Mouse (Mus musculus) olfactory bulb, adult 2 months (tissue): ENCODE results near the gene Asphd2. TPM values are rescaled to one million over a fixed set of nuclear protein-coding genes. Genes with fewer than 3 reads are reported as not detected.

Experiments
- H3K27ac ChIP-seq: fragments of 200-500 bp; 2 replicates; pipeline ENCODE4 v1.5.1; 2012; ENCODE audit warnings: low read depth, low read length; ENCODE audit not compliant: insufficient read depth
- H3K4me1 ChIP-seq: fragments of 200-500 bp; 2 replicates; pipeline ENCODE4 v1.6.1; 2012; ENCODE audit warnings: low read length; ENCODE audit not compliant: control insufficient read depth, insufficient read depth
- H3K4me3 ChIP-seq: fragments of 200-500 bp; 2 replicates; pipeline ENCODE4 v1.5.1; 2012; ENCODE audit warnings: mild to moderate bottlenecking, low read depth, low read length, moderate library complexity; ENCODE audit not compliant: insufficient read depth
- CTCF ChIP-seq: fragments of 200-500 bp; IDR thresholded peaks from 2 replicates; pipeline ENCODE4 v1.5.1; 2012; ENCODE audit warnings: low read depth, mild to moderate bottlenecking, low read length, moderate library complexity; ENCODE audit not compliant: insufficient read depth
- POLR2A ChIP-seq: fragments of 200-500 bp; IDR thresholded peaks from 2 replicates; pipeline ENCODE4 v1.6.1; 2012; ENCODE audit warnings: mild to moderate bottlenecking, low read depth, low read length, moderate library complexity; ENCODE audit not compliant: insufficient read depth
- WGBS: fragments of 180-500 bp; shearing (Covaris S2); methylation state at CpG from one replicate; pipeline ENCODE4 v1.1.7; 2018; 5-methylcytosine and 5-hydroxymethylcytosine counted together
- polyA plus RNA-seq: library from polyadenylated mRNA; stranded (reverse); fragments of >200 nt; gene quantifications from 2 replicates; pipeline ENCODE4 v1.2.4, GENCODE M21; 2012; ENCODE audit warnings: low replicate concordance; ENCODE audit not compliant: missing spikeins, insufficient read depth, insufficient read length

Gene Asphd2
- polyA plus RNA-seq, 1 experiment, result not detected

DNA sequence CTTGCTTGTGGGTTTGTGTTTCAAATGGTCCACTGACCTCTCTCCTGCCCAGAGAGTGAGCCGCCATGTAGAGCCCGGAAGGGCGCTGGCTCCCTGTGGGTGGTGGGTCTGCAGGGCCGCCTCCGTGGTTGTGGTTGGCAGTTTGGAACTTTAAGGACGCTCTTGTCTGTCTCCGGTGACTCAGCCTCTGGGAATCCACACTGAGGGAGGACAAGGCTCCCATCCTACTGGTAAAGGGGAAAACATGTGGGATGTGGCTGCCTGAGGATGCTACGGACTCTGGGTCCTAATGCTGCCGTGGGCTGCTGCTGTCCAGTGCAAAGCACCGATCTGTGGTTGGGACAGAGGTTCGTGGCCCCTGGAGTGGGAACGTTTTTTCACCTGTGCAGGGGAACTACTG lies 26.7 kb downstream of the Asphd2 start:
- H3K27ac ChIP-seq, result no peak overlapping the region
- TF ChIP-seq CTCF (no peak), POLR2A (no peak)
- H3K4me1 ChIP-seq, result peaks cover 32% of the 10 kb centered on the region
- no peak overlapping the region for H3K4me3 ChIP-seq
- 67% methylated on average over 12 of the region's 12 CpGs for WGBS

DNA sequence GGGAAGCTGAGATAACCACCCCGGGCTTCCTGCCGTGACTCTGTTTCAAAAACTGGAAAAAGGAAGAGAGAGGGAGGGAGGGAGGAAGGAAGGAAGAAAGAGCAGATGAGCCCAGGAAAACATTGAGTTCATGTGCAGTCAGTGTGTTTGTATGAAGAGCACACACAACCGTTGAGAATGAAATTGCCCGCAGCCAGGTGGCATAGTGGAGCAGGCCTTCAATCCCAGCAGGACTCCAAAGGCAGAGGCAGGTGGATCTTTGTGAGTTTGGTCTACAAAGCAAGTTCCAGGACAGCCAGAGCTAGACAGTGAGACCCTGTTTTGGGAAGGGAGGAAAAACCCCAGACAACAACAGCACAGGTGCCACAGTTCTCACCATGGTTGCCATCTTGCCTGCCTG lies 27.3 kb downstream of the Asphd2 start:
- TF ChIP-seq POLR2A (no peak), CTCF (no peak)
- Histone ChIP-seq H3K27ac (no peak overlapping the region), H3K4me1 (peaks cover 28% of the 10 kb centered on the region), H3K4me3 (no peak overlapping the region)
- 85% methylated on average over 4 of the region's 4 CpGs for WGBS

DNA sequence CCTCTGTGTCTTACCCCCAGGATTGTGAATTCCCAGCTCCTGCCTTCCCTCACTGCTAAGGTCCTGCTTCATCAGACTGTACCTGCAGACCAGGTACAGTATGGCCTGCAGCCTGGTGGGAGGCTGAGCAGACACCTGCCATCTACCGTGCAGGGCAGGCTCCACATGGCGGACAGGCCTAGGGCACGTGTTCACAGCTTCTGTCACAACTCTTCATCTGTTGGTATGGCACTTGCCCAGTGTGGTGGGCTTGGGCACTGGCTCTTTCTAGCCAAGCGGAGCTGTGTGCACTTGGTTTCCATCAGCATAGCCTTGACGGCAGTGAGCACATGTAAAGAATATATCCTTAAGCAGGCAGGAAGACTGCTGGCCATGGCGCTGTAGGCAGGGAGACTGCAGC lies 27.8 kb downstream of the Asphd2 start:
- no peak for TF ChIP-seq CTCF
- no peak for TF ChIP-seq POLR2A
- Histone ChIP-seq H3K4me1 (peaks cover 23% of the 10 kb centered on the region), H3K4me3 (no peak overlapping the region), H3K27ac (no peak overlapping the region)
- WGBS, result 96% methylated on average over 6 of the region's 6 CpGs

DNA sequence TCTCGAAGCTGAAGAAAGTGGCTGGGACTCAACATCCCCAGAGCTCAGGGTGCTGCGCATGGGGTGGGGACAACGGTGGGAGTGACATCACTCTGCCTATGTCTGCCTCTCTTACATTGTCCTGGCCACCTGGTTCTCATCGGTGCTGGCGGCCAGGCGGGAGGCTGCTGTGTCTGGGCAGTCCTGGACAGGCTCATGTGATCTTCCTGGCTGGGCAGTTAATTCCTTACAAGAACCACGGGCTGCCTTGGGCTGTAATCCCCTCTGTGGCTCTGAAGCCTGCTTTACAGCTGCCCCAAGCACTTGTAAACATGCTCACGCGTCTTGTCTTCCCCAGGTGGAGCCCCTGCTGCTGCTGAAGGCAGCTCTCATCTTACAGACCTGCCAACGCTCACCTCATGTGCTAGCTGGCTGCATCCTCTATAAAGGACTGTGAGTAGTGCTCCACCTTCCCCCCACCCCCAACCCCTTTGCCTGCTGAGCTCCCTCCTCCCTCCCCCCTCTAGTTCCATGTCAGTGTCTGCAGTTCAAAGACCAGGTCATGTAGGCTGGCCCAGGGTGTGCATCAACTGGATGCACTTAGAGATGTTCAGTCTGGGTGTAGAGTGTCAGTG lies 30.4 kb downstream of the Asphd2 start:
- 81% methylated on average over 10 of the region's 10 CpGs for WGBS

DNA sequence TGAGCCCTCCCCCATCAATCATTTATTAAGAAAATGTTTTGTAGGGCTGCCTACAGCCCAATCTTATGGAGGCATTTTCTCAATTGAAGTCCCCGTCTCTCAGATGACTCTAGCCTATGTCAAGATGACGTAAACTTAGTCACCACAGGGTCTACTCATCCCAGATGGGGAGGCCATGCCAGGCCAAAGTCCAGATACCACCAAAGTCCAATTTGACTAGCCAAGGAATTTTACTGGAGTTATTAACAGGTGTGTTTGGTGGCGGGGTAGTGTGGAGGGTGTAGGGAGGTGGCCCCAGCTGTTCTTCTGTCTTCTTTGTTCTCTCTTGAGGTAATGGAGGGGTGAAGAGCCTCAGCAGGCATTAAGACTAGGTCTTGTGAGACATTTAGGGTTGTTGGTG lies 34.6 kb downstream of the Asphd2 start:
- Histone ChIP-seq H3K4me3 (no peak overlapping the region), H3K4me1 (no peaks in the 10 kb centered on the region), H3K27ac (no peak overlapping the region)
- TF ChIP-seq CTCF (no peak), POLR2A (no peak)
- WGBS, result 99% methylated on average over 3 of the region's 3 CpGs

More for the DNA sequence above, 30.4 kb downstream of the Asphd2 start:
- Histone ChIP-seq H3K4me3 (no peak overlapping the region), H3K27ac (no peak overlapping the region), H3K4me1 (peaks cover 10% of the 10 kb centered on the region)
- no peak for TF ChIP-seq POLR2A
- TF ChIP-seq CTCF, result no peak

DNA sequence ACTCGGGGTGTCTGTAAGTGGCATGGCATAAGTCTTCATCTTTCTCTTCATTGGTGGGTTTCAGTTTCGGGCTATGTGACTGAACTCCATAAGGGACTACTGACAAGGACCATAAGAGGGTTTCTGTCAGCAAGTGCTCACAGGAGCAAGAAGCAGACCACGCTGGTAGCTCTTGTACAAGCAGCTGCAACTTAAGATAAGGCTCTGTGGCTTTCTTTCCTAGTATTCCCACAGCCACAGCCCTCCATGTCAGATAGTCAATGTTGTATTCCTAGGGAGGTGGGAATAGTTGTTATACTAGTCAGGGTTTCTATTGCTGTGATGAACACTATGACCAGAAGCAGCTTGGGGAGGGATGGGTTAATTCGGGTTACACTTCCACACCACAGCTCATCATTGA lies 35.1 kb downstream of the Asphd2 start:
- WGBS, result 94% methylated on average over 4 of the region's 4 CpGs
- no peaks in the 10 kb centered on the region for H3K4me1 ChIP-seq
- TF ChIP-seq POLR2A (no peak), CTCF (no peak)
- H3K4me3 ChIP-seq, result no peak overlapping the region
- no peak overlapping the region for H3K27ac ChIP-seq

DNA sequence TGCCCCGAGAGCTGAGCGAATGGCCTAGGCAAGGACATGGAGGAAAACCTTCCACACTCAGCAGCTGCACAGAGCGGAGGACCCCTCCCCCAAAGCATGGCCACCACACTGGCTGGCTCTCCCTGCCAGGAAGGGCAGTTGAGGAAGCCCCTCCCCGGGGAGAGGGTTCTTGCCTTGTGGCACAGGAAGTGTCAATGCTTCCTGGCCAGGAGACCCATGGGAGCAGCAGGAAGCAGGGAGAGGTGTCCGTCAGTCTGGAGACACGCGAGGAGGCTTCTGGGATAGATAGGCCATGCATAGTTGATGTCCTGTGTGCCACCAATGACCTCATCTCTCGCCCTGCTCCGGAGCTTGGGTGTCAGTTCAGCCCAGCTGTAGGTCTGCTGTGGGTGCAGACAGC lies 38.3 kb downstream of the Asphd2 start:
- 86% methylated on average over 9 of the region's 9 CpGs for WGBS
- Histone ChIP-seq H3K4me1 (no peaks in the 10 kb centered on the region), H3K27ac (no peak overlapping the region), H3K4me3 (no peak overlapping the region)
- TF ChIP-seq CTCF (no peak), POLR2A (no peak)

DNA sequence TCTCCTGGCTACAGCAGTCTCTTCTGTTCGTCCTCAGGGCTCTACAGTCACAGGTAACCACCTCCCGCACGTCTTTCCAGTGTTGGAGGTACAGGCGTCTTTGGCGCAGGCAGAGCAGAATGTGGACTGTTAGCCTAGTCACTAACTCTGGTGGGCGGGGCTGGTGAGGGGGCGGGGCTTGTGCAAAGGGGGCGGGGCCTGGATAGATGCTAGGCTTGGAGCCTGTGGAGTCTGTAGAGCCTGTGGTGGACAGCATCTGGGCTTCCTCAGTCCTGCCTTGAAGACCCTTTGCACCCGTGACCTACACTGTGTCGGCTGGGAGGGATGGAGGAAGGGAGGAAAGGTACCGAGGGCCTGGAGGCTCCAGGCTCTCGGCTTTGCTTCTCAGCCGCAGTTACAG lies 38.8 kb downstream of the Asphd2 start, which contains the start of gene Gm6583:
Gm6583 (minus strand) TSS at position 124 of the 400 bp plus-strand sequence.
- H3K27ac ChIP-seq, result no peak within 1 kb of the TSS
- no peak for TF ChIP-seq POLR2A
- TF ChIP-seq CTCF, result no peak
- no peak within 1 kb of the TSS for H3K4me3 ChIP-seq
- 65% methylated on average over 13 of the region's 13 CpGs for WGBS
- no peaks in the 10 kb centered on the region for H3K4me1 ChIP-seq

DNA sequence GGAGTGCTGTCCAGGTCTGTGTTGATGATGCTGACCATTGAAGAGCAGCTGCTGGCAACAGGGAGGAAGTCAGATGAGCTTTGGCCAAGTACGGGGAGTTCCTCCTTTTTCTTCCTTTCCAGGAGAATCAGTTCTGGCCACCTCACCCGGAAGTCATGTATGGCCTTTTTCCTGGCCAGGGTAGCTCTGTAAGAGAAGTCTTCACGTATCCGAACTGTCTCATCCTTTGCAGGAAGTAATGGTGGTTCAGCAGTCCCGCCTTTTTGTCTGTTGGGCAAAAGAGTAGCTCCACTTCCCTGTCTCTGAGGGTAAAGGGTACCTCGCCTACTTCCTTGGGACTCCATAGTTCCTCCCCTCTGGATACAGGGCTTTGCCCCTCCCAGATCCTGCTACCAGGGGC lies 39.2 kb downstream of the Asphd2 start:
- TF ChIP-seq CTCF (no peak), POLR2A (no peak)
- no peaks in the 10 kb centered on the region for H3K4me1 ChIP-seq
- no peak overlapping the region for H3K4me3 ChIP-seq
- 94% methylated on average over 6 of the region's 6 CpGs for WGBS
- H3K27ac ChIP-seq, result no peak overlapping the region

DNA sequence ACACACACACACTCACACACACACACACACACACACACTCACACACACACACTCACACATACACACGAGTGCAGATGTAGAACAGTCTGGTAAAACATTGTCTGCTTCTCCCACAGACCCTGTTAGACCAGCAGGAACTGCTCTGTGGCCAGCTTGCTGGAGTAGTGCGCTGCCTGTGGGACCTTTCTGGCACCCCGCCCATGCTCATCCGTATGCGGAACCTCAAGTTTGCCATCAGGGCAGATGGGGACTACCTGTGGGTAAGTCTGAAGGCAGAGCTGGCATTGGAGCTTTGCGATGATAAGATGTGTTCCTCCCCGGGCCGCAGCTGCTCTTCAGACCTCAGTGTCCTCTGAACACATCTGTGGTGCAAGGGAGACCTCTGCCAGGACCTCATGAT lies 45.5 kb downstream of the Asphd2 start:
- Histone ChIP-seq H3K4me1 (peaks cover 15% of the 10 kb centered on the region), H3K4me3 (no peak overlapping the region), H3K27ac (no peak overlapping the region)
- TF ChIP-seq CTCF (no peak), POLR2A (no peak)
- 88% methylated on average over 8 of the region's 8 CpGs for WGBS
